Mouse (Mus musculus) hindlimb bud, embryonic 11.5 days (tissue): ENCODE data around the gene Ano6.
"Not testable (repeated sequence)": the region's sequence is repeated elsewhere in the genome, so short reads cannot be mapped to it uniquely, and the experiment has no call there.

ENCODE experiments used
- DNase-seq: peaks from one replicate; pipeline ENCODE4 v3.0.0-alpha.2; 2012; ENCODE audit warnings: low read depth, low spot score; ENCODE audit errors: extremely low spot score

Ano6 gene

GRCm38 (mm10) chr15:95823383-95824306 is 33.0 kb downstream of the Ano6 start:
- no peak for DNase-seq

GRCm38 (mm10) chr15:95826516-95826915 is 35.9 kb downstream of the Ano6 start:
- no peak for DNase-seq

GRCm38 (mm10) chr15:95827465-95827971 is 36.9 kb downstream of the Ano6 start:
- no peak for DNase-seq

GRCm38 (mm10) chr15:95828018-95828646 is 37.5 kb downstream of the Ano6 start:
- DNase-seq: not testable (repeated sequence)

- no peak for DNase-seq
These were observed 38.1 kb downstream of the Ano6 start for GRCm38 (mm10) chr15:95828647-95829254.

- no peak for DNase-seq
These were observed 39.0 kb downstream of the Ano6 start for GRCm38 (mm10) chr15:95829553-95830205.

GRCm38 (mm10) chr15:95830206-95830560 is 39.5 kb downstream of the Ano6 start:
- no peak for DNase-seq

- no peak for DNase-seq
These were observed 42.6 kb downstream of the Ano6 start for GRCm38 (mm10) chr15:95833292-95833691.

GRCm38 (mm10) chr15:95836077-95836476 is 45.4 kb downstream of the Ano6 start:
- DNase-seq: no peak

GRCm38 (mm10) chr15:95836646-95837434 is 46.2 kb downstream of the Ano6 start:
- no peak for DNase-seq

GRCm38 (mm10) chr15:95837570-95837969 is 46.9 kb downstream of the Ano6 start:
- DNase-seq: no peak

- DNase-seq: no peak
These were observed 47.8 kb downstream of the Ano6 start for GRCm38 (mm10) chr15:95838171-95839020.

- no peak for DNase-seq
These were observed 49.1 kb downstream of the Ano6 start for GRCm38 (mm10) chr15:95839789-95840188.

- DNase-seq: no peak
These were observed 52.7 kb downstream of the Ano6 start for GRCm38 (mm10) chr15:95843183-95843949.

GRCm38 (mm10) chr15:95844412-95844811 is 53.8 kb downstream of the Ano6 start:
- no peak for DNase-seq

- DNase-seq: no peak
These were observed 55.5 kb downstream of the Ano6 start for GRCm38 (mm10) chr15:95846102-95846501.

GRCm38 (mm10) chr15:95848493-95849064 is 57.9 kb downstream of the Ano6 start:
- DNase-seq: no peak
